In genomic region chr15:98632107-98632744, GRCm38 (mm10) we compare ENCODE assay signal across 8 mouse cellular contexts. TPM values are rescaled to one million over a fixed set of nuclear protein-coding genes. Genes with fewer than 3 reads are reported as not detected.
DNase-seq lines count a peak whose midpoint lies in the region; ATAC-seq and TF ChIP-seq lines count a peak whose summit lies in the region.

No protein-coding gene starts in this region.

- H3K4me1 ChIP-seq in ES-E14 (ENCODE audit: control insufficient read depth in 2 of 2, insufficient read depth in 2 of 2, low read length in 2 of 2, poor library complexity in 1 of 2): peaks cover 8 to 46% of the 10 kb centered on the region in 2 experiments; a peak in 3 of 4 replicates
- peaks cover 50% of the 10 kb centered on the region for H3K4me1 ChIP-seq in forebrain, embryonic 16.5 days (replicated peaks; ENCODE audit: control insufficient read depth, insufficient read depth, low read length)
- peaks cover 68% of the 10 kb centered on the region for H3K4me1 ChIP-seq in hindbrain, embryonic 15.5 days (replicated peaks)
- H3K4me1 ChIP-seq in limb, embryonic 13.5 days: peaks cover 79% of the 10 kb centered on the region
- H3K4me1 ChIP-seq in thymus, adult 2 months (replicated peaks; ENCODE audit: control insufficient read depth, insufficient read depth, low read length): peaks cover 33% of the 10 kb centered on the region

- no peak overlapping the region; the same call in 1 of the 2 replicates for H3K27ac ChIP-seq in ES-E14 (ENCODE audit: insufficient read depth, low read depth, low read length, poor library complexity, severe bottlenecking)
- peak overlapping the region; percentile 78 for H3K27ac ChIP-seq in forebrain, embryonic 16.5 days (ENCODE audit: low read length)
- peak overlapping the region; percentile 96 for H3K27ac ChIP-seq in hindbrain, embryonic 15.5 days (replicated peaks)
- H3K27ac ChIP-seq in limb, embryonic 13.5 days: peak overlapping the region; percentile 70
- no peak overlapping the region for H3K27ac ChIP-seq in thymus, adult 2 months (ENCODE audit: control insufficient read depth, insufficient read depth, low read length)

- H3K9me3 ChIP-seq in ES-E14 (ENCODE audit: control insufficient read depth, insufficient read depth, low read depth, low read length): no peaks in the 10 kb centered on the region
- no peaks in the 10 kb centered on the region; the same call in 1 of the 2 replicates for H3K9me3 ChIP-seq in forebrain, embryonic 16.5 days (ENCODE audit: control insufficient read depth, low read length)
- H3K9me3 ChIP-seq in hindbrain, embryonic 15.5 days: no peaks in the 10 kb centered on the region
- H3K9me3 ChIP-seq in limb, embryonic 13.5 days: no peaks in the 10 kb centered on the region

- peaks cover 5% of the 10 kb centered on the region; the same call in 1 of the 2 replicates for H3K27me3 ChIP-seq in forebrain, embryonic 16.5 days (replicated peaks; ENCODE audit: control insufficient read depth, insufficient read depth, low read length)
- H3K27me3 ChIP-seq in hindbrain, embryonic 15.5 days: peaks cover 5% of the 10 kb centered on the region; the same call in 1 of the 2 replicates
- H3K27me3 ChIP-seq in limb, embryonic 13.5 days: peaks cover 59% of the 10 kb centered on the region
- H3K27me3 ChIP-seq in myocyte (ENCODE audit: control insufficient read depth, insufficient read depth, insufficient read length): no peaks in the 10 kb centered on the region
- H3K27me3 ChIP-seq in thymus, adult 2 months (ENCODE audit: control insufficient read depth, insufficient read depth, low read length): peaks cover 10% of the 10 kb centered on the region; the same call in 1 of the 2 replicates

- 2% methylated on average over 23 of the region's 25 CpGs for WGBS in forebrain, embryonic 16.5 days
- WGBS in hindbrain, embryonic 15.5 days: 1% methylated on average over 25 of the region's 25 CpGs
- WGBS in limb, embryonic 13.5 days: 1% methylated on average over 18 of the region's 25 CpGs
- 6% methylated on average over 25 of the region's 25 CpGs for WGBS in thymus, adult 2 months

- no peak for DNase-seq in ES-E14 (ENCODE audit: low read depth, low spot score)
- peak; percentile 75 for DNase-seq in adrenal gland, postnatal 25 days
- peak; percentile 50 to 74 for DNase-seq in urinary bladder, postnatal 36 days (ENCODE audit: low spot score in 2 of 2)
- no peak for DNase-seq in thymus, adult 2 months

- peak; percentile 93 for TF ChIP-seq POLR2A in myocyte (IDR thresholded peaks at IDR 0.05; ENCODE audit: insufficient read length, low read depth)
- TF ChIP-seq POLR2A in thymus, adult 2 months (IDR thresholded peaks at IDR 0.05; ENCODE audit: control insufficient read depth, extremely low read depth, insufficient read depth, low read length, poor library complexity): no peak

- no peak for TF ChIP-seq CTCF in thymus, adult 2 months (IDR thresholded peaks at IDR 0.05; ENCODE audit: borderline replicate concordance, control insufficient read depth, extremely low read depth, insufficient read depth, low read length, poor library complexity)

- no peaks in the 10 kb centered on the region for H3K36me3 ChIP-seq in ES-E14 (ENCODE audit: control insufficient read depth, insufficient read depth, low read length, poor library complexity, severe bottlenecking)
- no peaks in the 10 kb centered on the region for H3K36me3 ChIP-seq in forebrain, embryonic 16.5 days (ENCODE audit: control insufficient read depth, insufficient read depth)
- H3K36me3 ChIP-seq in hindbrain, embryonic 15.5 days: no peaks in the 10 kb centered on the region
- H3K36me3 ChIP-seq in limb, embryonic 13.5 days: no peaks in the 10 kb centered on the region
- no peaks in the 10 kb centered on the region for H3K36me3 ChIP-seq in myocyte (ENCODE audit: control insufficient read depth, insufficient read depth)
- no peaks in the 10 kb centered on the region for H3K36me3 ChIP-seq in thymus, adult 2 months (ENCODE audit: control insufficient read depth, insufficient read depth, low read length)

- H3K4me3 ChIP-seq in ES-E14 (ENCODE audit: insufficient read depth in 1 of 2, low read depth in 1 of 2, low read length in 2 of 2, poor library complexity in 1 of 2, severe bottlenecking in 1 of 2) (peak overlapping the region; percentile 31 to 54), myocyte (peak overlapping the region; percentile 46)
- peak overlapping the region; percentile 73 for H3K4me3 ChIP-seq in forebrain, embryonic 16.5 days (replicated peaks; ENCODE audit: low read length)
- H3K4me3 ChIP-seq in hindbrain, embryonic 15.5 days: peak overlapping the region; percentile 81
- H3K4me3 ChIP-seq in limb, embryonic 13.5 days: peak overlapping the region; percentile 81
- no peak overlapping the region for H3K4me3 ChIP-seq in thymus, adult 2 months (ENCODE audit: control insufficient read depth, insufficient read depth, low read length)

- in situ Hi-C loops in ES-E14 (cut with MboI; ENCODE audit: low sequenced_read_pairs in 2 of 2, unreplicated experiment in 2 of 2): no loop called here

- H3K9ac ChIP-seq in ES-E14 (ENCODE audit: insufficient read depth, low read depth, low read length, poor library complexity, severe bottlenecking): peak overlapping the region; percentile 15; the same call in 1 of the 2 replicates
- H3K9ac ChIP-seq in forebrain, embryonic 16.5 days (replicated peaks; ENCODE audit: low read depth, low read length): peak overlapping the region; percentile 95
- peak overlapping the region; percentile 88 for H3K9ac ChIP-seq in hindbrain, embryonic 15.5 days
- peak overlapping the region; percentile 59 for H3K9ac ChIP-seq in limb, embryonic 13.5 days

- peak overlapping the region; percentile 75 for H3K4me2 ChIP-seq in forebrain, embryonic 16.5 days (ENCODE audit: low read length)
- peak overlapping the region; percentile 87 for H3K4me2 ChIP-seq in hindbrain, embryonic 15.5 days
- peak overlapping the region; percentile 93 for H3K4me2 ChIP-seq in limb, embryonic 13.5 days (replicated peaks)
- peak overlapping the region; percentile 98 for H3K4me2 ChIP-seq in myocyte (ENCODE audit: low read depth)

- H3K79me2 ChIP-seq in myocyte (ENCODE audit: control insufficient read depth, insufficient read depth): no peaks in the 10 kb centered on the region

- ATAC-seq in forebrain, embryonic 16.5 days: peak; percentile 63
- peak; percentile 54 for ATAC-seq in hindbrain, embryonic 15.5 days (ENCODE audit: low FRiP score, low read depth)
- ATAC-seq in limb, embryonic 13.5 days (ENCODE audit: low FRiP score, low read depth): peak; percentile 75

- H3ac ChIP-seq in myocyte (ENCODE audit: control insufficient read depth, insufficient read length): no peak overlapping the region

TF ChIP-seq in ES-E14, 5 proteins besides CTCF, POLR2A, EP300 and RAD21:
- TF ChIP-seq HCFC1 (IDR thresholded peaks at IDR 0.05; ENCODE audit: borderline replicate concordance, insufficient read depth, low read length): no peak
- no peak for TF ChIP-seq CHD2 (IDR thresholded peaks at IDR 0.05; ENCODE audit: low read depth, low read length)
- TF ChIP-seq ZC3H11A (IDR thresholded peaks at IDR 0.05; ENCODE audit: borderline replicate concordance, low read depth, low read length): no peak
- no peak for TF ChIP-seq MAFK (IDR thresholded peaks at IDR 0.05; ENCODE audit: insufficient read depth, low read depth, low read length)
- TF ChIP-seq ZNF384 (IDR thresholded peaks at IDR 0.05; ENCODE audit: low read depth, low read length): no peak

TF ChIP-seq in myocyte, 11 proteins besides CTCF, POLR2A, EP300 and RAD21:
- TF ChIP-seq MYOD1 (IDR thresholded peaks at IDR 0.05; ENCODE audit: control insufficient read depth in 1 of 3, insufficient read length in 2 of 3, low read depth in 2 of 3) (peak in 1 of 3 experiments; percentile 34), TCF3 (IDR thresholded peaks at IDR 0.05; ENCODE audit: insufficient read length, low read depth) (no peak), USF1 (IDR thresholded peaks at IDR 0.05; ENCODE audit: low read depth) (no peak), MYOG (IDR thresholded peaks at IDR 0.05; ENCODE audit: control insufficient read depth in 1 of 3, insufficient read depth in 1 of 3, insufficient read length in 2 of 3, low read depth in 2 of 3) (peak in 1 of 3 experiments; percentile 53), POLR2AphosphoS2 (IDR thresholded peaks at IDR 0.05; ENCODE audit: insufficient read length, low read depth) (peak; percentile 95)

RNA-seq across cellular contexts. Expression of gene Cacnb3, which starts 1.6 kb away (rescaled TPM):
- total RNA-seq in ES-E14 (2012; rRNA removed): 27.3 and 32.0 TPM in 2 replicates
- 12.6 and 14.3 TPM in 2 replicates for total RNA-seq in adrenal gland, postnatal 25 days (2021)
- 138 and 168 TPM in 2 replicates for polyA plus RNA-seq in forebrain, embryonic 16.5 days (2015; fragmentation: Nextera tagmentation; extraction: Ambion mirVana)
- 130 and 136 TPM in 2 replicates for polyA plus RNA-seq in hindbrain, embryonic 15.5 days (2015; fragmentation: Nextera tagmentation; extraction: Ambion mirVana)
- 43.7 and 48.2 TPM in 2 replicates for polyA plus RNA-seq in limb, embryonic 13.5 days (2015; fragmentation: Nextera tagmentation; extraction: Ambion mirVana)
- polyA plus RNA-seq in myocyte (2012; fragmentation: generic; extraction: Trizol): 80.8 TPM
- 102 and 127 TPM in 2 replicates for polyA plus RNA-seq in thymus, adult 2 months (2012; rRNA removed)

RNA-seq across cellular contexts. Expression of gene Adcy6, which starts 22.4 kb away (rescaled TPM):
- total RNA-seq in ES-E14 (2012; rRNA removed): 9.0 and 15.3 TPM in 2 replicates
- 42.7 and 48.9 TPM in 2 replicates for total RNA-seq in adrenal gland, postnatal 25 days (2021)
- 11.2 and 16.1 TPM in 2 replicates for polyA plus RNA-seq in forebrain, embryonic 16.5 days (2015; fragmentation: Nextera tagmentation; extraction: Ambion mirVana)
- polyA plus RNA-seq in hindbrain, embryonic 15.5 days (2015; fragmentation: Nextera tagmentation; extraction: Ambion mirVana): 10.6 and 13.1 TPM in 2 replicates
- 16.9 and 17.1 TPM in 2 replicates for polyA plus RNA-seq in limb, embryonic 13.5 days (2015; fragmentation: Nextera tagmentation; extraction: Ambion mirVana)
- polyA plus RNA-seq in myocyte (2012; fragmentation: generic; extraction: Trizol): 32.4 TPM
- polyA plus RNA-seq in thymus, adult 2 months (2012; rRNA removed): 211 and 230 TPM in 2 replicates

RNA-seq across cellular contexts. Expression of gene Ddx23, which starts 30.5 kb away (rescaled TPM):
- total RNA-seq in ES-E14 (2012; rRNA removed): 147 and 151 TPM in 2 replicates
- 76.1 and 88.7 TPM in 2 replicates for total RNA-seq in adrenal gland, postnatal 25 days (2021)
- 17.6 and 25.5 TPM in 2 replicates for polyA plus RNA-seq in forebrain, embryonic 16.5 days (2015; fragmentation: Nextera tagmentation; extraction: Ambion mirVana)
- 19.4 and 24.8 TPM in 2 replicates for polyA plus RNA-seq in hindbrain, embryonic 15.5 days (2015; fragmentation: Nextera tagmentation; extraction: Ambion mirVana)
- polyA plus RNA-seq in limb, embryonic 13.5 days (2015; fragmentation: Nextera tagmentation; extraction: Ambion mirVana): 34.5 and 35.5 TPM in 2 replicates
- 102 TPM for polyA plus RNA-seq in myocyte (2012; fragmentation: generic; extraction: Trizol)
- polyA plus RNA-seq in thymus, adult 2 months (2012; rRNA removed): 59.7 and 65.5 TPM in 2 replicates

RNA-seq across cellular contexts. Expression of gene Rnd1, which starts 45.0 kb away (rescaled TPM):
- total RNA-seq in ES-E14 (2012; rRNA removed): 5.7 and 7.6 TPM in 2 replicates
- 1.5 TPM in 2 replicates for total RNA-seq in adrenal gland, postnatal 25 days (2021)
- 15.5 and 16.4 TPM in 2 replicates for polyA plus RNA-seq in forebrain, embryonic 16.5 days (2015; fragmentation: Nextera tagmentation; extraction: Ambion mirVana)
- 10.3 and 10.4 TPM in 2 replicates for polyA plus RNA-seq in hindbrain, embryonic 15.5 days (2015; fragmentation: Nextera tagmentation; extraction: Ambion mirVana)
- 0.87 and 1.1 TPM in 2 replicates for polyA plus RNA-seq in limb, embryonic 13.5 days (2015; fragmentation: Nextera tagmentation; extraction: Ambion mirVana)
- 14.4 TPM for polyA plus RNA-seq in myocyte (2012; fragmentation: generic; extraction: Trizol)
- 2.6 and 2.8 TPM in 2 replicates for polyA plus RNA-seq in thymus, adult 2 months (2012; rRNA removed)

Comparison
In these comparisons a context has a peak if more than half of its experiments do, and no peak if none do; other contexts are left out.
1. DNase-seq: peak in adrenal gland, postnatal 25 days (single experiment) and urinary bladder, postnatal 36 days (2 of 2); none in ES-E14 (single experiment) and thymus, adult 2 months (single experiment).
2. H3K27ac ChIP-seq: peak in forebrain, embryonic 16.5 days (single experiment), hindbrain, embryonic 15.5 days (single experiment) and limb, embryonic 13.5 days (single experiment); none in ES-E14 (single experiment) and thymus, adult 2 months (single experiment).
3. H3K9ac ChIP-seq: peak in every context shown above with its lines; median percentile 95 in forebrain, embryonic 16.5 days; 88 in hindbrain, embryonic 15.5 days; 59 in limb, embryonic 13.5 days; 15 in ES-E14.
4. Peak in every context shown above with its lines, with median percentiles within 50 percentile points of each other: ATAC-seq and H3K4me2 ChIP-seq.